In the genomic region with DNA sequence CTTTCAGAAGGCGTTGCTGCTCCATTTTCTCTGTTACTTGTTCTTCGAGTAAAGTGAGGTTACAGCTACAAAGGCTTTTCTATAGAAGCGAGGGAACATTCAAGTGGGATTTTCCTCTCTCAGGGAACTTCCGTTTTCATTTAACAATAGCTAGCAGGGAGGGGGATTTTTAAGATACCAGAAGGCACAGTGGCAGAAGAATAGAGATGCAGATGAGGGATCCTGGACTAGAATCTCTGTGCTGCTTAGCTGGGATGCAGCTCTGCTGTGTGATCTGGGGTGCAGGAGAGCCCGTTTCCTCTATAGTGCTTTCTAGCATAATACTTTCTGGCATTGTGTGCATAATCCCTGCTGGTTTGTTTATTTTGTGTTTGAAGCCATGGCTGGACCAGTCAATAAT, we compare ENCODE assay signal across 23 mouse cellular contexts. TPM values are rescaled to one million over a fixed set of nuclear protein-coding genes. Genes with fewer than 3 reads are reported as not detected.
"Had no signal": no experiment of that assay in that cellular context is flagged by ENCODE, and none has a peak within 500 bp of the region (broad histone marks: within the 10 kb centered on the region; RNA-seq: fewer than 3 reads in every experiment).

No protein-coding gene starts in this region.

- H3K4me3 ChIP-seq: neural tube, embryonic 15.5 days; stomach, embryonic 15.5 days had no signal

- H3K36me3 ChIP-seq: neural tube, embryonic 15.5 days; stomach, embryonic 15.5 days had no signal

- H3K27me3 ChIP-seq: neural tube, embryonic 15.5 days; stomach, embryonic 15.5 days had no signal

- H3K4me1 ChIP-seq: neural tube, embryonic 15.5 days; stomach, embryonic 15.5 days had no signal

- H3K9me3 ChIP-seq: neural tube, embryonic 15.5 days; stomach, embryonic 15.5 days had no signal

- H3K4me2 ChIP-seq: neural tube, embryonic 15.5 days; stomach, embryonic 15.5 days had no signal

- DNase-seq: retina, postnatal 1 day; right cerebral cortex, adult 18-20 months; right cerebral cortex, postnatal 14 days; right cerebral cortex, postnatal 25 days; right cerebral cortex, postnatal 4 days; spleen, adult 18-20 months; thymus, adult 18-20 months; thymus, adult 2 months; thymus, postnatal 14 days; thymus, postnatal 25 days; thymus, postnatal 36 days; thymus, postnatal 4 days had no signal

- H3K9ac ChIP-seq: neural tube, embryonic 15.5 days; stomach, embryonic 15.5 days had no signal

- H3K27ac ChIP-seq: neural tube, embryonic 15.5 days; stomach, embryonic 15.5 days; stomach, postnatal 0 days had no signal

RNA-seq across cellular contexts. Expression of gene 4933405O20Rik, which starts 55.6 kb away (rescaled TPM):
- total RNA-seq: neutrophil, adult 5-6 weeks had no signal
- polyA plus RNA-seq: neural tube, embryonic 14.5 days; neural tube, embryonic 15.5 days; small intestine, adult 2 months; spleen, adult 2 months; stomach, embryonic 14.5 days; stomach, embryonic 15.5 days; stomach, embryonic 16.5 days; stomach, postnatal 0 days; thymus, adult 2 months; thymus, postnatal 0 days; urinary bladder, adult 2 months had no signal
